Mouse (Mus musculus) embryonic facial prominence, embryonic 15.5 days (tissue): ENCODE results near the gene Trmt61a. TPM values are rescaled to one million over a fixed set of nuclear protein-coding genes. Genes with fewer than 3 reads are reported as not detected.
A peak's percentile ranks its signal among the peaks of the same experiment; 100 is the strongest.

ENCODE experiments used
- ATAC-seq: fragments of 200-750 bp; cut with Nextera tagmentation; 2 replicates; pipeline ENCODE4 v1.8.0; 2017; ENCODE audit warnings: low read depth, moderate TSS enrichment; ENCODE audit not compliant: insufficient number of reproducible peaks, low FRiP score, low TSS enrichment
- H3K27ac ChIP-seq: fragments of 300-500 bp; sonication (generic); replicated peaks from 2 replicates; pipeline ENCODE4 v1.5.1; 2015; ENCODE audit warnings: mild to moderate bottlenecking, inconsistent platforms
- H3K27me3 ChIP-seq: fragments of 300-500 bp; sonication (generic); 2 replicates; pipeline ENCODE4 v1.6.1; 2015; ENCODE audit warnings: inconsistent platforms
- H3K36me3 ChIP-seq: fragments of 300-500 bp; sonication (generic); 2 replicates; pipeline ENCODE4 v1.6.1; 2015; ENCODE audit warnings: mild to moderate bottlenecking, inconsistent platforms
- H3K4me1 ChIP-seq: fragments of 300-500 bp; sonication (generic); 2 replicates; pipeline ENCODE4 v1.6.1; 2015; ENCODE audit warnings: inconsistent platforms
- H3K4me2 ChIP-seq: fragments of 300-500 bp; sonication (generic); replicated peaks from 2 replicates; pipeline ENCODE4 v1.6.1; 2015; ENCODE audit warnings: mild to moderate bottlenecking, inconsistent platforms
- H3K4me3 ChIP-seq: fragments of 300-500 bp; sonication (generic); replicated peaks from 2 replicates; pipeline ENCODE4 v1.5.1; 2015; ENCODE audit warnings: mild to moderate bottlenecking, inconsistent platforms
- H3K9ac ChIP-seq: fragments of 300-500 bp; sonication (generic); 2 replicates; pipeline ENCODE4 v1.6.1; 2015; ENCODE audit warnings: inconsistent platforms
- H3K9me3 ChIP-seq: fragments of 300-500 bp; sonication (generic); replicated peaks from 2 replicates; pipeline ENCODE4 v1.6.1; 2016; ENCODE audit warnings: inconsistent platforms
- WGBS: fragments of 180-500 bp; shearing (Covaris S2); methylation state at CpG from one replicate; pipeline ENCODE4 v1.1.7; 2015; 5-methylcytosine and 5-hydroxymethylcytosine counted together
- polyA plus RNA-seq: library from polyadenylated mRNA; unstranded; fragments of >200 nt; fragmentation: Nextera tagmentation; extraction: Ambion mirVana; gene quantifications from 2 replicates; pipeline ENCODE4 v1.2.1, GENCODE M21; 2015

Trmt61a gene
- polyA plus RNA-seq, 1 experiment from 2014 or later, result 13.3 TPM

DNA sequence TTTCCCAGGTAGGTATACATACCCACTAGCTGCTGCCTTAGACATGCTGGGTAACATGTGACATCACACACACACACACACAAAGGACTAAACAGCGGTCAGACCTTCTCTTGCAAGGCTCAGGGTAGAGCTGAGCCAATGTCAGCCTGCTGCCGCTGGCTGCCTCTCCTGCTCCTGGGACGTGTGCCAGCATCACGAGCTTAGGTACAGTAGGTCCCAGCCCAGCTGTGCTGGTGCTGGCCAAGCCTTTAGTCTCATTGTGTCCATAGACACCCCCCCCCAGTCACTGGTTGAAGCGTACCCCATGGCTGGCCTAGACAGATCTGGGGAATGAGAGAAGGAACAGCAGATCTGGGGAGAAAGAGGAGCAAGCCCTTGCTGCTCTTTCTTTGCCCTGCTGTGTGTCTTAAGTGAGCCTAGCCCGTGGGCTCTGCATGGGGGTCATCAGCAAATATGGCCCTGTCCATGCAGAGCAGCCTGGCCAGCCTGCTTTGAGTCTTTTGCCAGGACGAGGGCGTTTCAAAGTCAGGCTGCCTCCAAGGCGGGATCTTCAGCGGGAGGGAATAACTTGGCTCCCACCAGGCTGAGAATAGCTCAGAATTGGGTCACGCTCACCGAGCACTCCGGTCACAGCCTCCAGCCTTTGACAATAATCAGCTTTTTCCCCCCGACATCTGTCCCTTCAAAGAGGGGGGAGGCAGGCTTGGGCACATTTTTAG lies 9.6 kb downstream of the Trmt61a start:
- no peak overlapping the region for H3K9ac ChIP-seq
- H3K27me3 ChIP-seq, result no peaks in the 10 kb centered on the region
- H3K36me3 ChIP-seq, result no peaks in the 10 kb centered on the region; the same call in 1 of the 2 replicates
- H3K27ac ChIP-seq, result peak overlapping the region; percentile 58; the same call in 1 of the 2 replicates
- H3K9me3 ChIP-seq, result no peaks in the 10 kb centered on the region
- 17% methylated on average over 14 of the region's 14 CpGs for WGBS
- no peak overlapping the region for H3K4me2 ChIP-seq
- H3K4me1 ChIP-seq, result peaks cover 31% of the 10 kb centered on the region
- no peak overlapping the region for H3K4me3 ChIP-seq
- peak; percentile 66 for ATAC-seq

DNA sequence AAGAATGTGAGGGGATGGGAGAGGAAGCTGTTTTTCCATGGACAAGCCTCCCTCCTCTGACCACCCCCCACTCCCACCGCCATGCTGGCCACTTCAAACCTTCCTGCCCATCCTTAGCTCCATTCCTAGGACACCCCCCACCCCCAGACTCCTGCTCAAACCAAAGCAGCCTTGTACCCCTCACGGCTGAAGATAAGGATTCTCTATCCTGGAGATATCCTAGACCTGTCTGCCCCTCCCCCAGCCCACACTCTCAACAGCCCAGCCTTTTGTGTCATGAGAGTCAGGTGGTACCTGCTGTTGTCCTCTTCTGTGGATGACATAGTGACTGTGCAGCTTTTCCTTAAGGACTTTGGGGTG lies 10.1 kb downstream of the Trmt61a start:
- 43% methylated on average over 2 of the region's 2 CpGs for WGBS
- Histone ChIP-seq H3K27me3 (no peaks in the 10 kb centered on the region), H3K36me3 (no peaks in the 10 kb centered on the region; the same call in 1 of the 2 replicates), H3K4me3 (no peak overlapping the region), H3K4me1 (peaks cover 33% of the 10 kb centered on the region), H3K4me2 (no peak overlapping the region), H3K27ac (peak overlapping the region; percentile 58; the same call in 1 of the 2 replicates), H3K9me3 (no peaks in the 10 kb centered on the region), H3K9ac (no peak overlapping the region)
- ATAC-seq, result no peak

DNA sequence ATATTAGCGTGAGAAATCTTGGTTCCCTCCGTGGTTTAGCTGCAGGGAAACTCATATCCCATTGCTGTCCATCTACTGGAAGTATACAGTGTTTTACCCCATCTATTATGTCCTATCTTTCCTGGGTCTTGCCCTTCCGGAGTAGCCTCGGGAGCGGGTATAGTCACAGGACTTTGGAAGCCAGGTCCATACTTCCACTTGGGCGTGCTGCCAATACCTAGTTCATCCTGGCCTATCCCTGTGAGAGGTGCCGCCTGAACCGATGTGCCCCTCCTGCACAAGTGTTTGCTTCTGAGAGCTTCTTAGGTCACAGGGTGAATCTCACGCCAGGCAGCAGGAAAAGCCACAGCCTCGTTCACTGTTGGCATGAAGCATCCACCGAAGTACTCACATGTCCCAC lies 11.5 kb downstream of the Trmt61a start:
- 71% methylated on average over 11 of the region's 11 CpGs for WGBS
- no peak overlapping the region for H3K9ac ChIP-seq
- no peak overlapping the region for H3K4me3 ChIP-seq
- no peaks in the 10 kb centered on the region for H3K36me3 ChIP-seq
- ATAC-seq, result no peak
- H3K4me2 ChIP-seq, result no peak overlapping the region
- H3K27me3 ChIP-seq, result no peaks in the 10 kb centered on the region
- peaks cover 47% of the 10 kb centered on the region for H3K4me1 ChIP-seq
- H3K9me3 ChIP-seq, result no peaks in the 10 kb centered on the region
- no peak overlapping the region for H3K27ac ChIP-seq

DNA sequence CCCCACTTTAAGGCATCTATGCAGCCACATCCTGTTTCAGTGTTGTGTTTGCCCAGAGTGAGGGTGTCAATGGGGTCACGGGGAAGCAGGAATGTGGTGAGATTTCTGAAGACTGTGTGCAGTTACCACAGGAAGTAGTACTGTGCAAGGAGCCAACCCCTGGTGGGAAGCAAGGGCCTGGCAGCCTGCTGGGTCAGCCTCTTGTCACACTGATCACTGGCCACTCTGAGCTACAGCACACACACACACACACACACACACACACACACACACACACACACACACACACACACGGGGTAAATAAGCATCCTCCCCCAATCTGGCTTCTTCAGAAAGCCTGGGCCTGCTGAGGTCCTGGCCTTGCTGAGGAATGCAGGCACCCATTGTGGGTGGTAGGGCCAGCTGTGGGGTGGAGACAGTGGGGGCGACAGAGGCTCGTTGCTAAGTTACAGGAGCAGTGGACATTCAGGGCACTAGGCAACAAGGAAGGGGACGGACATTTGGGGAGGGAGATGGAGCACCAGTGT lies 13.5 kb downstream of the Trmt61a start:
- H3K9ac ChIP-seq, result no peak overlapping the region

DNA sequence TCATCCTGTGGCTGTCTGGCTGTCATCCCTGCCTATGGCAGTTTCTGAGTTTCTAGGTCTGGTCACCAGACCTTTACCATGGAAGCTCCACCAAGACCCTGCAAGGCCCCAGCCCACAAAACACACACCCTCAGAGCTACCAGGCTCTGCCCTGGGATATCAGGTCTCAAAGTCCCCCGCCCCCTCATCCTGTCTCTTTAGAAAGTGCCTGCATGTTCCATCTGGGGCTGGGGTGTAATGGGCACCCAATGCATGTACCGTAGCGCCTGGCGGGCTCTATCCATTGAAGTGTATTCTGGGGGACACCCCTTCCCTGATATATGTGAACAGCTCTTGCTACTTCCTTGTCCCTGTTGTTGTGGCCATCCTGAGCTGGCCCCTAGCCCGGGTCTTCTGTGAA lies 15.0 kb downstream of the Trmt61a start:
- Histone ChIP-seq H3K4me1 (peaks cover 57% of the 10 kb centered on the region), H3K9me3 (no peaks in the 10 kb centered on the region), H3K9ac (no peak overlapping the region), H3K27me3 (no peaks in the 10 kb centered on the region), H3K27ac (no peak overlapping the region), H3K4me2 (no peak overlapping the region), H3K36me3 (no peaks in the 10 kb centered on the region), H3K4me3 (no peak overlapping the region)
- WGBS, result 71% methylated on average over 5 of the region's 5 CpGs
- ATAC-seq, result no peak

More for the DNA sequence above, 13.5 kb downstream of the Trmt61a start:
- Histone ChIP-seq H3K4me2 (no peak overlapping the region), H3K36me3 (no peaks in the 10 kb centered on the region), H3K27me3 (no peaks in the 10 kb centered on the region), H3K27ac (peak overlapping the region; percentile 44; the same call in 1 of the 2 replicates), H3K4me3 (no peak overlapping the region), H3K4me1 (peaks cover 65% of the 10 kb centered on the region), H3K9me3 (no peaks in the 10 kb centered on the region)
- 31% methylated on average over 5 of the region's 5 CpGs for WGBS
- no peak for ATAC-seq

DNA sequence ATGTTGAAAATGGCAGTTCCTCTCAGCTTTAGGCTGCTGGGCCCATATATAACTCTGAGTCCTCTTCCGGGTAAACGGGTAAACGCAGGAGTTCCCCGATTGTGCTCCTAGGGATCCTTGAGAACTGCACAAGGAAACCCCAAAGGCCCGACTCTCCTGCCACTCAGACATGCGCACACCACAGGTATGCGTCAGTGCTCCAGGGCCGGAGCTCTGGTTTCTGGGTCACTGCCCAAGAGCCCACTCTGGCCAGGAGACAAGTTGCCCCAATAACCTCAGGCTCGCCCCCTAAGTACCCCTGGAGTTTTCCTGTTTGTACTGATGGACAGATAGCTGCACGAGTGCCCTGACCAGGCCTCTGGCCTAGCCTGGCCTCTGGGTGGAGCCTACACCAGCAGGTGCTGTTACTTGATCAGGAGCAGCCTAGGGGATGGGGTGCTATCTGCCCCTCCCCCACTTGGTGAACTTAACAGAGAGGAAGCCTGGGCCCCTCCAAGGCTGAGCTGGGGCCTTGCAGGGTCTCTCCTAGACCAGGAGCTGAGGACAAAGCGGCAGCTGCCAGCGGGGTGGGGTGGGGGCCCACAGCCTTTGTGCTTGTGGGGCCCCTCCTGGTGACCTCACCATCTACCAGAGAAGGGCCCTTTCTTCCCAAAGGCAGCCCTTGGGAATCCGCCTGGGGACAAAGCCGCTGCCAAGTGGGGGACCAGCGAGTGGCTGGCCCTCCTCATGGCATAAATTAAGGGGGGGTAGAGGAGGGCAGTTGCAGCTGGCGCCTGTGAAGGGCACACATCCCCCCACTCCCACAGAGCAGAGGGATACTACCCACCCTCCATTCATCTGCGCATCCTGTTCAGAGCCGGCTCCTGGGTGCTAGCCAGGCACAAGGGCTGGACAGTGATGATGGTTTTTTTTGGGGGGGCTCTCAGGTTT lies 15.7 kb downstream of the Trmt61a start:
- Histone ChIP-seq H3K9ac (peak overlapping the region; percentile 12; the same call in 1 of the 2 replicates), H3K27me3 (no peaks in the 10 kb centered on the region), H3K4me2 (peak overlapping the region; percentile 34), H3K27ac (peak overlapping the region; percentile 66), H3K9me3 (no peaks in the 10 kb centered on the region), H3K4me1 (peaks cover 53% of the 10 kb centered on the region), H3K4me3 (no peak overlapping the region), H3K36me3 (no peaks in the 10 kb centered on the region)
- 38% methylated on average over 18 of the region's 18 CpGs for WGBS
- ATAC-seq, result peak; percentile 66

DNA sequence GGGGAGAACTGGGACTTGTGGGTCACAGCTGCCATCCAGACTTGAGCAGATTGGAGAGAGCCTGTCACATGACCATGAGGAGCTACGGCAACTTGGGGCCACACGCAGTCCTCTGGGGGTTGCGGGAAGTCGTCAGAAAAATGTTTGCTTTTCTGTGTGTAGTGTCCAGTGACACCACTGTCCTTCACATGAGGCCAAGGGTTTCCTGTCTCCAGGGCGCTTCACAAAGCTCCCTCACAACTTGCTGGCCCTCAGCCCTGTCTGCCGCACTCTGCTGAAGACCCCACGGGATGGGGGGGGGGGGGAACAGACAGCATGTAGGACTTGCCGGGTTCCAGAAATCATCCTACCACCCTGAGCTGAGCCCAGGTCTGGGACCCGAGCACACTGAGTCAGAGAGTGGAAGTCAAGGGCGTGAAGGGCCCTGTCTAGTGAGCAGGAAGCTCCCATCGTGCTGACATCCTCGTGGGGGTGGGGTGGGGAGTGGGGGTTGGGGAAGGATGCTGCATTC lies 16.4 kb downstream of the Trmt61a start:
- peak overlapping the region; percentile 34 for H3K4me2 ChIP-seq

DNA sequence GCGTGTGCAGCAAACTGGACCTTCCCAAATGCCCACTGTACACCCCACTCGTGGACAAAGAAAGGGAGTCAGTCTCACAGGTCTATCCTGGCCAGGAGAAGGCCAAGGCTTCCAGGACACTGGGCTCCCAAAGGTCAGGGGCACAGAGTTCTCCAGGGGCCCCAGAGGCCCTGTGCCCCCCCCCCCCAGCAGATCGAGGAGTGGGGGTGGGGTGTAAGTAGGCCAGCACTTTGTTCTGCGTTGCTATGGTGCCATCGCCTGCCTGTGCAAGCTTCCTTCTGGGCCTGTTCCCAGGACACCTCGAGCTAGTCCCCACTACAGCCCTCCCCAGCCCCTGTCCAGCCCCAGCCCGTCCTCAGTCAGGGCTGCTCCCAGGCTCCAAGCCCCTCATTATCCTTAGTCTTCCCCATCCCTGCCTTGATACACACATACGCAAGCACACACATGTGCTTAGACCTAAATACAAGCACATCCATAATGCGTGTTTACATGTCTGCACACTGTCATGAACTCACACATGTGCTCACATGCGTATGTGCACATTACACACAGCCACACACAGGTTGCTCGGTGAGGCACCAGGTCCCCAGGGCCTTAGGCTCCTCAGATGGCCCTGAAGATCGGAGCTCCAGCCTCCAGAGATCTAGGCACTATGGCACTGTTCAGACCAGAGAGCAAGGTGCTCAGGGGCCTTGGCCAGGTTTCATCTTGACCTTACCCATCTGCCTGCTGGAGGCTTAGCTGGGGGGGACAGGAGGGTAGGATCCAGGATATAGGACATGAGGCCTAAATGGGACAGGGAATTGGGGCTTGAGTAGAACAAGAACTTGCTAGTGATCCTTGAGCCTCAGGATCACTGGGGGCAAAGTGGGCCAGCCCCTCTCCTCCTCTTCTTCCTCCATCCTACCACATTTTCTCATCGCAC lies 17.2 kb downstream of the Trmt61a start:
- no peak for ATAC-seq
- WGBS, result 53% methylated on average over 13 of the region's 13 CpGs
- H3K4me2 ChIP-seq, result no peak overlapping the region
- no peaks in the 10 kb centered on the region for H3K9me3 ChIP-seq
- no peaks in the 10 kb centered on the region for H3K36me3 ChIP-seq
- peak overlapping the region; percentile 66 for H3K27ac ChIP-seq
- H3K4me3 ChIP-seq, result no peak overlapping the region
- no peak overlapping the region for H3K9ac ChIP-seq
- peaks cover 53% of the 10 kb centered on the region for H3K4me1 ChIP-seq
- no peaks in the 10 kb centered on the region for H3K27me3 ChIP-seq

More for the DNA sequence above, 16.4 kb downstream of the Trmt61a start:
- H3K27ac ChIP-seq, result peak overlapping the region; percentile 66
- H3K4me3 ChIP-seq, result no peak overlapping the region
- H3K36me3 ChIP-seq, result no peaks in the 10 kb centered on the region
- peaks cover 53% of the 10 kb centered on the region for H3K4me1 ChIP-seq
- H3K9me3 ChIP-seq, result no peaks in the 10 kb centered on the region
- H3K9ac ChIP-seq, result 0 out of 2 replicates have a peak overlapping the region, but pooled peaks have one; percentile 12
- ATAC-seq, result no peak
- WGBS, result 12% methylated on average over 12 of the region's 12 CpGs
- H3K27me3 ChIP-seq, result no peaks in the 10 kb centered on the region

DNA sequence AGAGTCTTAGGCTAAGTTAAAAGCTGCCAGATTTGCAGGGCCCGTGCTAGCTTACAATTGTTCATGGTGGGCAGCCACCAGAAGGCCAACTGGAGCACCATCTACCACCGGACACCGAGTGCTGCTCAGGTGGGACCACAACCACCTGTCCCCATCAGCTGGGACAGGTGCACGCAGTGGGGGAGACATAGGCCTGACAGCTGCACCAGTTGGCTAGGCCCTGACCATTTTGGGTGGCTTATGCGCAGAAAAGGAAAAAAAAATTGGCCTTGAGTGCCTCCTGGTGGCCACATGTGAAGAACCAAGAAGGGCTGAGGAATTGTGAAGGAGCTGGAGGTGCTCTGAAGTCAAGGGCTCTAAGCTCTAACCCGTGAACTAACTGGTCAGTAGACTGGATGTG lies 18.3 kb downstream of the Trmt61a start:
- H3K36me3 ChIP-seq, result no peaks in the 10 kb centered on the region

DNA sequence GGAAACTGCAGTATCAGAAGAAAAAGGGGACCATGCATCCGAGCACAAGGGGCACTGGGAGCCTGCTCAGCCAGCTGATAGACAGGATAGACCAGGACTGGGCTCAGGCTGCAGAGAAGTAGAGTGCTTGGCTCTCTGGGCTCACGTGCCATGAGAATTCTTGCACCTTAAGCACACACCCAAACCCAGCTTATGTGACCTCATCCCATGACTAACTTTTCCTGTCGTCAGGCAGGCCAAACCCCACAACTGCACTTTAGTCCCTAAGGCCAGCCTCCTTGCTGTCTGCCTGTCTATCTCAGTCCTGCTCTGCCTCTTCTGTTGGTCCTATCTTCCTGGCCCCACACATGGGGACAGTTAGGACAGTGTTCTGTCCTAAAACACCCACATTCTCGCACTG lies 19.8 kb downstream of the Trmt61a start:
- no peaks in the 10 kb centered on the region for H3K36me3 ChIP-seq
- H3K27me3 ChIP-seq, result no peaks in the 10 kb centered on the region
- H3K4me3 ChIP-seq, result no peak overlapping the region
- peaks cover 44% of the 10 kb centered on the region for H3K4me1 ChIP-seq
- H3K4me2 ChIP-seq, result no peak overlapping the region
- WGBS, result 57% methylated on average over 4 of the region's 4 CpGs
- no peak for ATAC-seq
- H3K27ac ChIP-seq, result no peak overlapping the region
- H3K9ac ChIP-seq, result no peak overlapping the region
- H3K9me3 ChIP-seq, result no peaks in the 10 kb centered on the region

More for the DNA sequence above, 18.3 kb downstream of the Trmt61a start:
- Histone ChIP-seq H3K9me3 (no peaks in the 10 kb centered on the region), H3K4me2 (no peak overlapping the region), H3K27me3 (no peaks in the 10 kb centered on the region), H3K4me3 (no peak overlapping the region), H3K9ac (no peak overlapping the region), H3K27ac (peak overlapping the region; percentile 66; the same call in 1 of the 2 replicates), H3K4me1 (peaks cover 52% of the 10 kb centered on the region)
- WGBS, result 30% methylated on average over 6 of the region's 6 CpGs
- ATAC-seq, result no peak
